Mouse (Mus musculus) ES-E14 (cell line): ENCODE data around the gene Sec22c. TPM values are rescaled to one million over a fixed set of nuclear protein-coding genes. Genes with fewer than 3 reads are reported as not detected.
A peak's percentile ranks its signal among the peaks of the same experiment; 100 is the strongest.

Source experiments
- DNase-seq: peaks from one replicate; pipeline ENCODE4 v3.0.0-alpha.2; 2013; ENCODE audit warnings: low read depth, low spot score
- H3K27ac ChIP-seq: 2 replicates; pipeline ENCODE4 v1.5.1; 2012; ENCODE audit warnings: low read depth, mild to moderate bottlenecking, low read length, moderate library complexity, mixed read lengths; ENCODE audit not compliant: poor library complexity, insufficient read depth, severe bottlenecking
- H3K36me3 ChIP-seq: 2 replicates; pipeline ENCODE4 v1.6.1; 2012; ENCODE audit warnings: mild to moderate bottlenecking, low read length, moderate library complexity, mixed read lengths; ENCODE audit not compliant: control insufficient read depth, poor library complexity, insufficient read depth, severe bottlenecking
- H3K4me1 ChIP-seq, 2 experiments: fragments of 150-350 bp in 1 of 2; sonication (generic) in 1 of 2; 2 replicates each; pipeline ENCODE4 v1.6.1; 2012; ENCODE audit warnings: low read length in 2 of 2, mild to moderate bottlenecking in 1 of 2, mixed read lengths in 1 of 2; ENCODE audit not compliant: control insufficient read depth in 2 of 2, insufficient read depth in 2 of 2, poor library complexity in 1 of 2
- H3K4me3 ChIP-seq, 2 experiments: fragments of 150-350 bp in 1 of 2; sonication (generic) in 1 of 2; 2 replicates each; pipeline ENCODE4 v1.5.1; 2012; ENCODE audit warnings: low read length in 2 of 2, low read depth in 1 of 2, mild to moderate bottlenecking in 1 of 2, mixed read lengths in 1 of 2; ENCODE audit not compliant: insufficient read depth in 1 of 2, poor library complexity in 1 of 2, severe bottlenecking in 1 of 2
- H3K9ac ChIP-seq: 2 replicates; pipeline ENCODE4 v1.6.1; 2012; ENCODE audit warnings: low read depth, mild to moderate bottlenecking, low read length, mixed read lengths; ENCODE audit not compliant: poor library complexity, insufficient read depth, severe bottlenecking
- H3K9me3 ChIP-seq: fragments of 150-350 bp; sonication (generic); 2 replicates; pipeline ENCODE4 v1.6.1; 2012; ENCODE audit warnings: low read depth, mild to moderate bottlenecking, low read length; ENCODE audit not compliant: control insufficient read depth, insufficient read depth
- CHD2 ChIP-seq: IDR thresholded peaks from 2 replicates; pipeline ENCODE4 v1.6.1; 2014; ENCODE audit warnings: mild to moderate bottlenecking, low read depth, low read length, inconsistent platforms
- HCFC1 ChIP-seq: IDR thresholded peaks from 2 replicates; pipeline ENCODE4 v1.6.1; 2012; ENCODE audit warnings: low read length, inconsistent platforms, borderline replicate concordance; ENCODE audit not compliant: insufficient read depth
- MAFK ChIP-seq: IDR thresholded peaks from 2 replicates; pipeline ENCODE4 v1.6.1; 2014; ENCODE audit warnings: mild to moderate bottlenecking, low read depth, low read length, inconsistent platforms; ENCODE audit not compliant: insufficient read depth
- ZC3H11A ChIP-seq: IDR thresholded peaks from 2 replicates; pipeline ENCODE4 v1.6.1; 2012; ENCODE audit warnings: low read depth, mild to moderate bottlenecking, inconsistent platforms, low read length, borderline replicate concordance
- ZNF384 ChIP-seq: IDR thresholded peaks from 2 replicates; pipeline ENCODE4 v1.6.1; 2012; ENCODE audit warnings: low read depth, low read length, inconsistent platforms
- in situ Hi-C, 2 experiments: fragments of 600-800 bp; cut with MboI; formaldehyde crosslinking; loops; one replicate each; pipeline ENCODE4 v1.15.1; 2025; ENCODE audit warnings: low sequenced_read_pairs in 2 of 2, inconsistent platforms in 1 of 2; ENCODE audit not compliant: unreplicated experiment in 2 of 2
- total RNA-seq: library from RNA; depleted of rRNA; stranded (reverse); fragments of 300-350 nt; gene quantifications from 2 replicates; pipeline ENCODE4 v1.2.3, GENCODE M21; 2012

The Sec22c gene
- total RNA-seq, 1 experiment, result 11.2 TPM

DNA sequence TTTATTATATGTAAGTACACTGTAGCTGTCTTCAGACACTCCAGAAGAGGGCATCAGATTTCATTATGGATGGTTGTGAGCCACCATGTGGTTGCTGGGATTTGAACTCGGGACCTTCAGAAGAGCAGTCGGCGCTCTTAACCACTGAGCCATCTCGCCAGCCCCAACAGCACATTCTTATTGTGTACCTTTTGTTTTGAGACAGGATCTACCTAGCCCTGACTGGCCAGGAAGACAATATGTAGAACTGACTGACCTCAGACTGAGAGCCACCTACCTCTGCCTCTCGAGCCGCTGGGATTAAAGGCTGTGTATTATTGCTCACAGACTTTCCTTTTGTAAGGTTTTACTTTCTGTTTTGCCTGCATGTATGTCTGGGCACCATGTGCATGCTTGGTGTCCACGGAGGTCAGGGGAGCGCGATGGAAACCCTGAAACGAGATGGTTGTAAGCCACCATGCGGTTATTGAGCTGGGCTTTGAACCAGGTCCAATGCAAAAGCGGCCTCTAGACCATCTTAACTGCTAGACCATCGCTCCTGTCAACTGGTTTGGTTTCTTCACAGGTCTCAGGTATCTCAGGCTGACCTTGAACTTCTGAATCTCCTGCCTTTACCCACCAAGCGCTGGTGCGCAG lies 12.9 kb upstream of the Sec22c start:
- in situ Hi-C loops, result no loop called here
- TF ChIP-seq ZC3H11A (no peak), MAFK (no peak), HCFC1 (no peak), ZNF384 (no peak), CHD2 (no peak)
- Histone ChIP-seq H3K9me3 (no peaks in the 10 kb centered on the region), H3K27ac (peak overlapping the region; percentile 4; the same call in 1 of the 2 replicates), H3K9ac (peak overlapping the region; percentile 85), H3K4me1 (no peaks in the 10 kb centered on the region), H3K36me3 (no peaks in the 10 kb centered on the region), H3K4me3 (peak overlapping the region; percentile 54 to 62)
- DNase-seq, result no peak

DNA sequence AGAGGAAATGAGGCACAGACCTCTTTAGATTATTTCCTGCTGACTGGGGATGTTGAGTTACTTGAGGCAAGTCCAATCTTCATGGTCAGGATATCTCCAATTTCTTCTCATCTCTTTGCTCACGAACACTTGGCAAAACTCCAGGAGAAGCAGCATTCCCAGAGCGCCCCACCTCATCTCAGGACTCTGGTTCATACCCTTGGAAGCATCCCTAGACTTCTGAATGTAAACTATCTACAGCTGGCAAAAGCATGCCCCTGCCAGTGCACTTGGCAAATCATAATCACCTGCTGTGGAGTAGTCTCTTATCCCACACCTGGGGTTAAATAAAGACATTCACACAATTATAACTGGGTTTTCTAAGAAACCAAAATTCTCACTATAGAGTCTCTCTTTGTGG lies 11.8 kb upstream of the Sec22c start:
- no peaks in the 10 kb centered on the region for H3K4me1 ChIP-seq
- in situ Hi-C loops, result no loop called here
- no peak overlapping the region for H3K9ac ChIP-seq
- H3K36me3 ChIP-seq, result no peaks in the 10 kb centered on the region
- H3K4me3 ChIP-seq, result no peak overlapping the region
- no peak for DNase-seq
- H3K27ac ChIP-seq, result no peak overlapping the region
- no peaks in the 10 kb centered on the region for H3K9me3 ChIP-seq
- no peak for TF ChIP-seq CHD2

DNA sequence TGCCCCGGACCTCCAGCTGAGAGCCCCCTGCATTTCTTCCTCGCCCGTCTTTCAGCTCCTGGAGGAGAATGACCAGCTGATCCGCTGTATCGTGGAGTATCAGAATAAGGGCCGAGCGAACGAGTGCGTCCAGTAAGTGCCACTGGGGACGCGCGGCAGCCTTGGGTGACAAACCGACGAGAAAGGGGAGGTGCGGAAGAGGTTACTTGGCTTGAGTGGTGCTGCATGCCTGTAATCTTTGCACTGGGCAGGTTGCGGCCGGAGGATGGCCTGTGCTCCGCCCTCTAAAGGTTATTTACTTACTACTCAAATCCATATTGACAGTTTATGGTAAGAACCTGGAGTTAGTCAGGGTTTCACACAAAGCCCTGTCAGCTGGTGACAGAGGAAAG lies 5.3 kb upstream of the Sec22c start:
- Histone ChIP-seq H3K4me1 (no peaks in the 10 kb centered on the region), H3K4me3 (peak overlapping the region; percentile 91 to 97), H3K9ac (peak overlapping the region; percentile 89), H3K27ac (no peak overlapping the region; the same call in 1 of the 2 replicates), H3K36me3 (no peaks in the 10 kb centered on the region), H3K9me3 (no peaks in the 10 kb centered on the region)
- in situ Hi-C loops, result no loop called here
- no peak for TF ChIP-seq MAFK
- TF ChIP-seq CHD2, result no peak
- no peak for TF ChIP-seq ZC3H11A
- no peak for TF ChIP-seq ZNF384
- TF ChIP-seq HCFC1, result no peak
- no peak for DNase-seq

DNA sequence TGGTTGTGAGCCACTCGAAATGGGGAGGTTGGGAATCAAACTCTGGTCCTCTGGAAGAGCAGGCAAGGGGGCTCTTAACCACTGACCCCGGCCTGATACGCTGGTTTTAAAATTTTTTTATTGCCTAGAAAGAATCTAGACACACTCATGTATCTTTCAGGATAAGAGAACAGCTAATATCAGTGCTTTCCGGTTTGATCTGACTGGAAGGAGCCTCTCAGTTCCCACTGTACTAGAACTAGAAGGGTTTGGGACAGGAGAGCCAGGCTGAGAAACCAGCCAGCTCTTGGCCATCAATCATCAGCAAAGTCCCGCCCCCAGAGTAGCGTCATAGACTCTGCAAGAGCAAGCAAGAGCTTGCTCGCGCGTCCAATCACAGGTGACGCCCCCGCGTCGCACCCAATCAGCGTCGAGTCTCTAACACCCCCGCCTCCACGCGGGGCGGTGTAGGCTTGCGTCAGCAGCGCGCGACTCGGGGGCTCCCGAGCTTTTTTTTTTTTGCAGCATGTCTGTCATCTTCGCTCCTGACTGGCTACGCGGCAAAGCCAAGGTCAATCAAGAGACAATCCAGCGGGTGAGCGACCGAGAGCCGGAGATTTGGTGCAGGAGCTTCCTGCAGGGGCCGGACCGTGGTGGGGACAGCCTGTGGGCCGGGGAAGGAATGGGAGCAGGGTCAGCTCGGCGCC lies 4.8 kb upstream of the Sec22c start, which contains the start of gene Ss18l2:
Gene Ss18l2, plus strand, starts transcription at position 432 of the 686 bp plus-strand sequence.
- in situ Hi-C loops, result no loop called here

More for the DNA sequence above, 4.8 kb upstream of the Sec22c start, which contains the start of gene Ss18l2:
- TF ChIP-seq MAFK (0 out of 2 replicates have a peak, but pooled peaks have one; percentile 45), ZNF384 (peak; percentile 99), ZC3H11A (no peak), CHD2 (peak; percentile 69), HCFC1 (peak; percentile 68; the same call in 1 of the 2 replicates)
- peak within 1 kb of the TSS; percentile 89 for H3K9ac ChIP-seq
- H3K27ac ChIP-seq, result no peak within 1 kb of the TSS; the same call in 1 of the 2 replicates
- H3K4me3 ChIP-seq, result peak within 1 kb of the TSS; percentile 91 to 97
- no peaks in the 10 kb centered on the region; a peak in 1 of 4 replicates for H3K4me1 ChIP-seq
- H3K36me3 ChIP-seq, result no peaks in the 10 kb centered on the region
- H3K9me3 ChIP-seq, result no peaks in the 10 kb centered on the region
- peak; percentile 98 for DNase-seq
